Mouse (Mus musculus): ENCODE measurements at regions not wholly inside any gene's neighbourhood (a gene's known extent, or its start where the extent isn't known, plus 50 kb on each side); places are given as distances from the start of the nearest gene placed in this dataset.

- peak; percentile 18 for DNase-seq
These were observed 178.1 kb downstream of the Efnb2 start for GRCm38 (mm10) chr8:8482707-8483480.

GRCm38 (mm10) chr8:8477456-8477855, 183.6 kb downstream of the Efnb2 start:
- DNase-seq, result peak; percentile 3

DNA sequence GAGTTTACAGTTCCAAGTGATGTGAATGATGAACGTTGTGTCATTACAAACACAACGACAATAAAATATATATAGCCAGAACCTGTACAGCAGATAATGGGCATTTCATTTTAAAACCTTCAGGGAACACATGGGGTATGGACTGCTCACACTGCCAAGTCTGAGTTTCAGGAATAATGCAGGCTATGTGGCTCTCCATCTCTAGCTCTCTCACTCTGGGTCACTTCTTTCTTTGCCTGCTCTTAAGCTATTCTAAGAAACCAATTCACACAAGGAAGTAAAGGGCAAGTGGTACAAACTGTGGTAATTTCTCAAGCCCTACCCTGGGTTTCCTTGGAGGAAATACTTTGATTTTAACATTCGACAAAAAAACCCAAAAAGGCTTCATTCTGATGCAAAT, 192.5 kb downstream of the Efnb2 start:
- DNase-seq, result no peak

- no peak for DNase-seq
These were observed 194.4 kb downstream of the Efnb2 start for GRCm38 (mm10) chr8:8466526-8467244.

GRCm38 (mm10) chr8:8462455-8462854, 198.6 kb downstream of the Efnb2 start:
- DNase-seq, result no peak

DNA sequence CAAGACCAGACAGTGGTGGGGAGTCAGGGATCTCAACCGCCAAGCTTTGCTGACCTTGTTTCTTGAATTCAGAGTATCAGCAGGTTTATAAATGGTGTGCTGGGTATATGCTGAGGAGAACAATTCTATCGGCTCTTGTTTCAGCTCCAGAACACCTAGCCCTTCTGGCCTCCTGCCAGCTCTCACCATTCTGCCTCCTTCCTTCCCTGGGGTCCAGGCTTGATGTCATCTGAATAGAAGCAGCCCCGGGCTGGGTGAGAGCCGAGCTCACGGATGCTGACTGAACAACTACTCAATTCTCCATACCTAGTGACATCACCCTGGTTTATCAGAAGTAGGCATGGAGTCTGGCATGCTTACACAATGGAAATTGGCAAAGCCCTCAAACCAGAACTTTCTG, 203.5 kb downstream of the Efnb2 start:
- DNase-seq, result no peak

DNA sequence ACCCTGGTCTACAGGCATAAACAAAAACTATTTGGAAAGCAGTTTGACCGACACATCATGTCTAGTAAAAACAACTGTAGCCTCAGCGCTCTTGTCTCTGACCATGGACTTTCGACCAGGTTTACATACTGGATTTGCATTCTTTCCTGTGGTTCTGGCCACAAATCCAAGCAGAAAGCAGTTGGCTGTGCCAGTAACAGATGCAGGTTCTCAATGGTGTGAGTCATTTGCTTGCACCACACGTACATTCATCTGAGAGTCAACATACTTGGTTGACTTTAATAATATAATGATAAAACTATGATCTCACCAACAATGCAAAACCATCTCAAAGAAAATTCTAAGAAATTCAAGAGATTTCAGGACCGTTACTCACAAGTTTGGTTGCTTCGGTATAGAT, 207.1 kb downstream of the Efnb2 start:
- DNase-seq, result no peak

DNA sequence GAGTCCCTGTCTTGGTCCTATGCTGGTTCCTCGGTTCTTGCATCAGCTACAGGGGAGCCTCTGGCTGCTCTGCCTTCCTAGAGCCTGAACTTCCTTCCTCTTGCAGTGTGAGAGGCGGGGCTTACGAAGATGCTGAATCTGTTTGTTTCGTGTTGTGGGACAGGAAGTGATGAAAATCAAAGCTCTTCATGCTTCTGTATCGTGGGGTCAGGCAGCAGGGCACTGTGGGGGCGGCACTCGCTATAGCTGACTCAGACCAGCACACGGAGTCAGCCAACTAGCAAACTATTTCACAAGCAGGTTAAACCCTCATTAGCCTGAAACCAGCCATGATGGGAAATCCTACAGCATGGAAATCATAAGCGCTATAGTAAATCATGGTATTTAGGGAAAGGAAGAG, 208.8 kb downstream of the Efnb2 start:
- no peak for DNase-seq

- no peak for DNase-seq
These were observed 212.1 kb downstream of the Efnb2 start for GRCm38 (mm10) chr8:8448911-8449310.

GRCm38 (mm10) chr8:8441568-8441967, 219.5 kb downstream of the Efnb2 start:
- DNase-seq, result no peak

GRCm38 (mm10) chr8:8440903-8441302, 220.1 kb downstream of the Efnb2 start:
- DNase-seq, result peak; percentile 7

DNA sequence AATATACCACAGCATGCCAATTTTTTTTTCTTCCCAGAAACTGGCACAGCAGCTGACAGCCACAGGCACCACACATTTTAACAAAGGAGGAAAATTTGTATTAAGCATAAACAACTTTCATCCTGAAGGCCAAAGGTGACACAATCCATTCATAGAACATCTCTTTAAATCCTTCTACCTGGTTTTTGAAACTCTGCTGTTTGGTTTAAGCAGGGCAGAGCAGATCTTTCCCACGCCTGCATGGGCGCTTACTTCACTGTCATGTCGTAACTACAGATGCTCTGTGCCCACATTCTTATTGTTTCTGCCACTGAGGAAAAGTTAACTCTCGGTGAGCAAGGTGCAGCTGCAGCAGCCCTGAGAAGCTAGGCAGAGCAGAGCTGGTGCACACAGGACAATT, 234.8 kb downstream of the Efnb2 start:
- DNase-seq, result no peak

DNA sequence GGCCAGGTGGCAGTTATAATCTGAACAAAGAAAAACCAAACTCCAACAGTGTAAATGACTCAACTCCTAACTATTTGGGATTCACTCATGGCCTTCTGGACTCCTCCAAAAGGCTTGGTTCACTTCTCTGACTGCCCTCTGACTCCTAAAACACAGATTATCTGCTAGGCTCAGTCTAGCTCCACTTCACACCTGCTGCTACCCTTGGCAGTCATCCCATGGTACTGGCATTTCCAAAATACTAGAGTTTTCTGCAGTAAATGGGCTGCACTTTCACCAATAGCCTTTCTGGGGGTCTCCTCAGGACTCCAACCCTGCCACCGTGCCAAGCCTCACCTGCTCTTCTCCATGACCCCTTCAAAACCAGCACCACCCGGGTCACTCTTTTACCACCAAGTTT, 237.6 kb downstream of the Efnb2 start:
- no peak for DNase-seq

DNA sequence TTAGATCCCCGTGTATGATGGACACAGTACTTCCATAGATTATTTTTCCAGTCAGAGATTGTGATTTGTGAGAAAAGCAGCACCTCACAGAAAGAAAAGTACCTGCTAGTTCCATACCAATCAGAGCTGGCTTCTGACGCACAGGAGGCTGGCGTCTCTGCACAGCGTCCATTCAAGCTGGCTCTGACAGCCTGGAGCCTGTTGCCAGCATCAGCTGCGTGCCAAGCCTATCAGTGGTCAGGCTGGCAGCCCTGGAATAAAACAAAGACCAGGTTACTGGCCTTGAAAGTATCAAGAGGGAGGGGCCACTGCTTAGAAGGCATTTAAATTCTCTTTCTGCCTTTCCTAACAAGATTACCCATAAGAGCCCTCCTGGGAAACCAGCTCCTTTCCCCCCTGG, 239.3 kb downstream of the Efnb2 start:
- DNase-seq, result no peak

DNA sequence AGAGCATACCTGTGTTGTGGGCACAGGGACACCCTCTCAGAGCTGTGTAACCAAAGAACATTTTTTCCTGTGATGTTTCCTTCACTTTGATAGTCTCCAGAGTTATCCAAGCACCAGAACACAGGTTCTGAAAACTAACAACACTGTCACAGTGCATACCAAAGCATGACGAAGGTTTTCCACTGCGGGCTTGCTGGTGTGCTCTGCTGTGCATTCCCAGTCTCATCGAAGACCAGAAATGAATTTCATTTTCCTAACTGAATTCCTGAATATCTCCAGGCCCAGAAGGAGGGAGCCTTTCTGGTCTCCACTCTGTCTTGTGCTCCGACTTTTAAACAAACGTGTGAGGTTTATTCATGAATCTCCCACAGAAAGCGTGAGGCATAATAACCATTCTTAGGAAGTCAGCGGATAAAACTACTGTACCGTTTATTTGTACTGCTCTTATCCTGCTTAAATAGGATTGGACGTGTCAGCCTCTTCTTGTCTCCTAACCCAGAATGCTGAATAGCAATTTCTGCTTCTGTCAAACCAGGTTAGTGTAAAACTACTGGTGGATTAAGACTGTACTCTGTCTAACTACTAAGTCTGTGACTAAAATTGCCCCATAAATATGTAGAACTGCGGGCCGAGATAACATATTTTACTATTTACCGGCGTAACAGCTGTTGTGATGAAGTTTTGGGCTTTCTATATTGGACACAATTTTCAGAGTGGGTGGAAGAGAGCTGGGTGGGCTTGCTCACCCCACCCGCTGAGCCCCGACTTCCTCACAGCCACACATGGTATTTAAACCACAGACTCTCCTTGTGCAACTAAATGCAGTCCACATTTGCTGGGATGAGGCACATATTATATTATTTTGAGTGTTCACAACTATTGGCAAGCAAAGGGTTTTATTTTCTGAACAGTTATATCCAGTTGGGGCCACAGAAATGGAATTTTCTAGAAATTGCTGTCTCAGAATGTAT, 241.4 kb downstream of the Efnb2 start:
- no peak for DNase-seq

DNA sequence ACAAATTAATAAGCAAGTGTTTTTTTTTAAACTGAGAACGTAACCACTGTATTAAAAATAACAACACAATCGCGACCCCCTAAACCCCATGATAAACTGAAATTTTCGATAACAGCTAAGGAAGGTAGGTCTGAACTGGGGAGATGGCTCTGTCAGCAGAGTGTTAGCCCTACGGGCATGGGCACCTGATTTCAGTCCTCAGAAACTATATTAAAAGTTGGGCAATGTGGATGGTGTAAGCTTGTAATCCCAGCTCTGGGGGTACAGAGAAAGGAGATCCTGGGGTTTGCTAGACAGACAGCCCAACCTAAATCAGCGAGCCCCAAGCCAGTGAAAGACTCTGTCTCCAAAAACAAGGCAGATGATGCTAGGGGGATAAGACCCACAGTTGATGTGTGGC, 242.1 kb downstream of the Efnb2 start:
- no peak for DNase-seq

- no peak for DNase-seq
These were observed 242.5 kb downstream of the Efnb2 start for GRCm38 (mm10) chr8:8418525-8418924.

DNA sequence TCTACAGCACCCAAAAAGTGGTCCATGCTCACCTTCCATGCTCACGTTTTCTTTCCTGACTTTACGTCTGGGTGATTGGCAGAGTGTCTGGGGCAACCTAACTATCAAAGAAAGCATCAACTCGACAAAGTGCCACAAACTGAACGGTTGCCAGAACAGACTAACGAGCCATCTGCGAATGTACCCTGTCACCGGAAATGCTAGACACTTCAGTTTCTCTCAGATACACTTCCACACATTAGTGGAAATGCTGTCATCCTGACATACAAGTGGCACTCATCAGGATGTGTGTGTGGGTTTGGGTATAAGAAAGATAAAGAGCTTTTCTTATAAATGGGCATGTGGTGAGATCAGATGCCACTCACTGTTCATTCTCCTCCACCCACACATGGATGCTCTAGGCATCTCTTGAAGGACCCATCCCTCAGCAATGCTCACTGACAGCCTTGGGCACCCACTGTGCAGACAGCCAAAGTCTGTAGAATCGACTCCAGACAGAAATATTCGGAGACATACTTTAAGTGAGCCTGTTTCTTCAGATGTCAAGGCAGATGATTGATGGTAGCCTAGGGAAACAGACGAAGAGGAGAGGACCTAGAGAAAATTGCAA, 244.8 kb downstream of the Efnb2 start:
- no peak for DNase-seq

DNA sequence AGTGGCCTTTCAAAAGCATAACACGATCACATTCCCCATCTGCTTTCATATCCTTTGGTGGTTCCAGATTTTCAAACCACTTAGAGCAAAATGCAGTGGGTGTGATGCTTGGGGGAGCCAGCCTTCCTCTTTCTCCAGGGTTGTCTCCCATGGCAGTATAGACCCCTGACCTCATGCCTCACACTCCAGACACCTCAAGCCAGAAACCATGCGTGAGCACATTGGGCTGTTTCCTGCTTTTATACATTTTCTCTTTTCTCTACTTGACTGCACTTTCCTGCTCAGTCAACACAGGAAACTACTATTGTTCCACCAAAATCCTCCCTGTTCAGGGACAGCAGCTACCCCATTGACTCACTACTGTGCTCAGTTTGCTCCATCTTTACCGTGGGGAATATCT, 253.7 kb downstream of the Efnb2 start:
- DNase-seq, result no peak

DNA sequence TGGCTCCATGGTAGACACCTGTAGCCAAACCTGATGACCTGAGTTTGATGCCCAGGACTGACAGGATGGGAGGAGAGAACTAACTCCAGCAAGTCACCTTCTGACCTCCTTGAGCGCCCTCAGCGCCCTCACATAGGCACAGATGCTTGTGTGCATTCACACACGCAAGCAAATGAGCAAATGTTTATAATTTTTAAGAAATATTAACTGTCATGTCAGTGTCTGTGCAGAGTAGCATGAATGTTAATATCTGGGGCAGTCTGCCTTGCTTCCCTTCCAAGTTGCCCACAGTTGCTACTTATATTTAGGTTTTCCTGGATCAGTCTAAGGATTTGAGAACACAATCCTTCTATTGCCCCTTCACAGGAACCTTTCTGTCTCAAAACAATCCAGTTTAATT, 257.6 kb downstream of the Efnb2 start:
- DNase-seq, result no peak

DNA sequence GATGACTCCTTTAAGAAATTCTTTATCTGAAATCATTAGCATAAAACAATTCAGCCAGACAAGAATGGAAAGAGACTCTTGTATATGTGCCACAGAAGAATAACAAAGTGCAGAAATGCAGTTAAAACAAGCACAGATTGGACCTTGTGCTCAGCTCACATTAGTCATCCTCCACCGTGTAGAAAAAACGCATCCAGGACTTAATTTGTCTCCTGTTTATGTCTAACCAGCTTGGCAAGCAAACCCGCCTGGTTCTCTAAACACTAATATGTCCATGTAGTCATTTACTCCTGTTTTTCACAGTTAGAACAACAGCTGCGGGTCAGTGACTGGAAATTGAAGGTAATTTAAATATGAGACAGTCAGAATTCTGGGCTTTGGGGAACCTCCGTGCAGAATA, 268.7 kb downstream of the Efnb2 start:
- DNase-seq, result no peak

- no peak for DNase-seq
These were observed 269.7 kb downstream of the Efnb2 start for GRCm38 (mm10) chr8:8391321-8391720.

- DNase-seq, result no peak
These were observed 282.8 kb downstream of the Efnb2 start for GRCm38 (mm10) chr8:8378248-8378647.
